Mouse (Mus musculus): ENCODE data around the gene Srpx2. TPM values are rescaled to one million over a fixed set of nuclear protein-coding genes. Genes with fewer than 3 reads are reported as not detected.
A peak's percentile ranks its signal among the peaks of the same experiment; 100 is the strongest.

Srpx2 gene
- 0.27 TPM in 1 of 2 replicates, not detected in the other for total RNA-seq (2012; rRNA removed)

GRCm38 (mm10) chrX:133908261-133908660 is at the start of gene Srpx2:
Gene Srpx2 (plus strand): TSS chrX:133908426.
- DNase-seq (ENCODE audit: low read depth, low spot score): no peak
- Histone ChIP-seq H3K4me1 (ENCODE audit: control insufficient read depth in 2 of 2, insufficient read depth in 2 of 2, low read length in 2 of 2, poor library complexity in 1 of 2) (no peaks in the 10 kb centered on the region), H3K9me3 (ENCODE audit: control insufficient read depth, insufficient read depth, low read depth, low read length) (no peaks in the 10 kb centered on the region), H3K36me3 (ENCODE audit: control insufficient read depth, insufficient read depth, low read length, poor library complexity, severe bottlenecking) (no peaks in the 10 kb centered on the region), H3K4me3 (ENCODE audit: insufficient read depth in 1 of 2, low read depth in 1 of 2, low read length in 2 of 2, poor library complexity in 1 of 2, severe bottlenecking in 1 of 2) (no peak within 1 kb of the TSS), H3K27ac (ENCODE audit: insufficient read depth, low read depth, low read length, poor library complexity, severe bottlenecking) (no peak within 1 kb of the TSS), H3K9ac (ENCODE audit: insufficient read depth, low read depth, low read length, poor library complexity, severe bottlenecking) (no peak within 1 kb of the TSS)
- in situ Hi-C loops (cut with MboI; ENCODE audit: low sequenced_read_pairs in 2 of 2, unreplicated experiment in 2 of 2): no loop called here
- TF ChIP-seq MAFK (IDR thresholded peaks at IDR 0.05; ENCODE audit: insufficient read depth, low read depth, low read length): no peak
- TF ChIP-seq ZNF384 (IDR thresholded peaks at IDR 0.05; ENCODE audit: low read depth, low read length): no peak
- TF ChIP-seq CHD2 (IDR thresholded peaks at IDR 0.05; ENCODE audit: low read depth, low read length): no peak
- no peak for TF ChIP-seq ZC3H11A (IDR thresholded peaks at IDR 0.05; ENCODE audit: borderline replicate concordance, low read depth, low read length)
- no peak for TF ChIP-seq HCFC1 (IDR thresholded peaks at IDR 0.05; ENCODE audit: borderline replicate concordance, insufficient read depth, low read length)

GRCm38 (mm10) chrX:133869743-133870142 is 38.5 kb upstream of the Srpx2 start:
- Histone ChIP-seq H3K36me3 (ENCODE audit: control insufficient read depth, insufficient read depth, low read length, poor library complexity, severe bottlenecking) (no peaks in the 10 kb centered on the region), H3K27ac (ENCODE audit: insufficient read depth, low read depth, low read length, poor library complexity, severe bottlenecking) (no peak overlapping the region), H3K9me3 (ENCODE audit: control insufficient read depth, insufficient read depth, low read depth, low read length) (no peaks in the 10 kb centered on the region), H3K4me1 (ENCODE audit: control insufficient read depth in 2 of 2, insufficient read depth in 2 of 2, low read length in 2 of 2, poor library complexity in 1 of 2) (no peaks in the 10 kb centered on the region), H3K9ac (ENCODE audit: insufficient read depth, low read depth, low read length, poor library complexity, severe bottlenecking) (no peak overlapping the region), H3K4me3 (ENCODE audit: insufficient read depth in 1 of 2, low read depth in 1 of 2, low read length in 2 of 2, poor library complexity in 1 of 2, severe bottlenecking in 1 of 2) (no peak overlapping the region)
- DNase-seq (ENCODE audit: low read depth, low spot score): no peak
- no peak for TF ChIP-seq MAFK (IDR thresholded peaks at IDR 0.05; ENCODE audit: insufficient read depth, low read depth, low read length)
- in situ Hi-C loops (cut with MboI; ENCODE audit: low sequenced_read_pairs in 2 of 2, unreplicated experiment in 2 of 2): no loop called here

GRCm38 (mm10) chrX:133887308-133887707 is 20.9 kb upstream of the Srpx2 start:
- Histone ChIP-seq H3K27ac (ENCODE audit: insufficient read depth, low read depth, low read length, poor library complexity, severe bottlenecking) (no peak overlapping the region), H3K9ac (ENCODE audit: insufficient read depth, low read depth, low read length, poor library complexity, severe bottlenecking) (no peak overlapping the region), H3K4me1 (ENCODE audit: control insufficient read depth in 2 of 2, insufficient read depth in 2 of 2, low read length in 2 of 2, poor library complexity in 1 of 2) (no peaks in the 10 kb centered on the region), H3K4me3 (ENCODE audit: insufficient read depth in 1 of 2, low read depth in 1 of 2, low read length in 2 of 2, poor library complexity in 1 of 2, severe bottlenecking in 1 of 2) (no peak overlapping the region), H3K9me3 (ENCODE audit: control insufficient read depth, insufficient read depth, low read depth, low read length) (no peaks in the 10 kb centered on the region), H3K36me3 (ENCODE audit: control insufficient read depth, insufficient read depth, low read length, poor library complexity, severe bottlenecking) (no peaks in the 10 kb centered on the region)
- TF ChIP-seq MAFK (IDR thresholded peaks at IDR 0.05; ENCODE audit: insufficient read depth, low read depth, low read length): no peak
- no peak for TF ChIP-seq ZC3H11A (IDR thresholded peaks at IDR 0.05; ENCODE audit: borderline replicate concordance, low read depth, low read length)
- TF ChIP-seq CHD2 (IDR thresholded peaks at IDR 0.05; ENCODE audit: low read depth, low read length): no peak
- TF ChIP-seq HCFC1 (IDR thresholded peaks at IDR 0.05; ENCODE audit: borderline replicate concordance, insufficient read depth, low read length): no peak
- TF ChIP-seq ZNF384 (IDR thresholded peaks at IDR 0.05; ENCODE audit: low read depth, low read length): no peak
- in situ Hi-C loops (cut with MboI; ENCODE audit: low sequenced_read_pairs in 2 of 2, unreplicated experiment in 2 of 2): no loop called here
- no peak for DNase-seq (ENCODE audit: low read depth, low spot score)

GRCm38 (mm10) chrX:133888111-133888510 is 20.1 kb upstream of the Srpx2 start:
- H3K4me1 ChIP-seq (ENCODE audit: control insufficient read depth in 2 of 2, insufficient read depth in 2 of 2, low read length in 2 of 2, poor library complexity in 1 of 2): no peaks in the 10 kb centered on the region
- no peak overlapping the region for H3K9ac ChIP-seq (ENCODE audit: insufficient read depth, low read depth, low read length, poor library complexity, severe bottlenecking)
- H3K4me3 ChIP-seq (ENCODE audit: insufficient read depth in 1 of 2, low read depth in 1 of 2, low read length in 2 of 2, poor library complexity in 1 of 2, severe bottlenecking in 1 of 2): no peak overlapping the region
- H3K36me3 ChIP-seq (ENCODE audit: control insufficient read depth, insufficient read depth, low read length, poor library complexity, severe bottlenecking): no peaks in the 10 kb centered on the region
- no peaks in the 10 kb centered on the region for H3K9me3 ChIP-seq (ENCODE audit: control insufficient read depth, insufficient read depth, low read depth, low read length)
- in situ Hi-C loops (cut with MboI; ENCODE audit: low sequenced_read_pairs in 2 of 2, unreplicated experiment in 2 of 2): no loop called here
- TF ChIP-seq CHD2 (IDR thresholded peaks at IDR 0.05; ENCODE audit: low read depth, low read length) (no peak), ZNF384 (IDR thresholded peaks at IDR 0.05; ENCODE audit: low read depth, low read length) (no peak), ZC3H11A (IDR thresholded peaks at IDR 0.05; ENCODE audit: borderline replicate concordance, low read depth, low read length) (no peak)
- no peak overlapping the region for H3K27ac ChIP-seq (ENCODE audit: insufficient read depth, low read depth, low read length, poor library complexity, severe bottlenecking)
- DNase-seq (ENCODE audit: low read depth, low spot score): no peak

GRCm38 (mm10) chrX:133898014-133898542 is 10.1 kb upstream of the Srpx2 start, which contains the start of gene Tspan6:
Gene Tspan6 (minus strand): TSS chrX:133898429.
- Histone ChIP-seq H3K4me3 (ENCODE audit: insufficient read depth in 1 of 2, low read depth in 1 of 2, low read length in 2 of 2, poor library complexity in 1 of 2, severe bottlenecking in 1 of 2) (peak within 1 kb of the TSS; percentile 68 to 72), H3K36me3 (ENCODE audit: control insufficient read depth, insufficient read depth, low read length, poor library complexity, severe bottlenecking) (no peaks in the 10 kb centered on the region), H3K4me1 (ENCODE audit: control insufficient read depth in 2 of 2, insufficient read depth in 2 of 2, low read length in 2 of 2, poor library complexity in 1 of 2) (no peaks in the 10 kb centered on the region), H3K27ac (ENCODE audit: insufficient read depth, low read depth, low read length, poor library complexity, severe bottlenecking) (no peak within 1 kb of the TSS), H3K9me3 (ENCODE audit: control insufficient read depth, insufficient read depth, low read depth, low read length) (no peaks in the 10 kb centered on the region), H3K9ac (ENCODE audit: insufficient read depth, low read depth, low read length, poor library complexity, severe bottlenecking) (peak within 1 kb of the TSS; percentile 59)
- peak; percentile 40 for DNase-seq (ENCODE audit: low read depth, low spot score)
- in situ Hi-C loops (cut with MboI; ENCODE audit: low sequenced_read_pairs in 2 of 2, unreplicated experiment in 2 of 2): no loop called here
- TF ChIP-seq MAFK (IDR thresholded peaks at IDR 0.05; ENCODE audit: insufficient read depth, low read depth, low read length): no peak
- no peak for TF ChIP-seq CHD2 (IDR thresholded peaks at IDR 0.05; ENCODE audit: low read depth, low read length)
- no peak for TF ChIP-seq ZC3H11A (IDR thresholded peaks at IDR 0.05; ENCODE audit: borderline replicate concordance, low read depth, low read length)
- no peak for TF ChIP-seq ZNF384 (IDR thresholded peaks at IDR 0.05; ENCODE audit: low read depth, low read length)
- TF ChIP-seq HCFC1 (IDR thresholded peaks at IDR 0.05; ENCODE audit: borderline replicate concordance, insufficient read depth, low read length): no peak
